Mouse (Mus musculus) hindbrain, embryonic 14.5 days (tissue): Measurements from ENCODE around the gene Fxyd1. TPM values are rescaled to one million over a fixed set of nuclear protein-coding genes. Genes with fewer than 3 reads are reported as not detected.

Source experiments
- ATAC-seq: fragments of 200-750 bp; cut with Nextera tagmentation; 2 replicates; pipeline ENCODE4 v1.8.0; 2017; ENCODE audit warnings: moderate number of reproducible peaks, mild to moderate bottlenecking, moderate TSS enrichment, moderate library complexity; ENCODE audit not compliant: low FRiP score
- DNase-seq: peaks from one replicate; pipeline ENCODE4 v3.0.0-alpha.2; 2015; ENCODE audit warnings: low spot score
- H3K27ac ChIP-seq: fragments of 300-500 bp; sonication (generic); 2 replicates; pipeline ENCODE4 v1.5.1; 2014; ENCODE audit warnings: mild to moderate bottlenecking, moderate library complexity
- H3K27me3 ChIP-seq: fragments of 300-500 bp; sonication (generic); 2 replicates; pipeline ENCODE4 v1.6.1; 2014; ENCODE audit warnings: mild to moderate bottlenecking, low read length, mixed read lengths; ENCODE audit not compliant: control insufficient read depth, insufficient read depth
- H3K36me3 ChIP-seq: fragments of 300-500 bp; sonication (generic); replicated peaks from 2 replicates; pipeline ENCODE4 v1.6.1; 2014; ENCODE audit not compliant: control insufficient read depth, insufficient read depth
- H3K4me1 ChIP-seq: fragments of 300-500 bp; sonication (generic); replicated peaks from 2 replicates; pipeline ENCODE4 v1.6.1; 2014; ENCODE audit warnings: antibody characterized with exemption, low read length, mixed read lengths; ENCODE audit not compliant: control insufficient read depth, insufficient read depth
- H3K4me2 ChIP-seq: fragments of 300-500 bp; sonication (generic); replicated peaks from 2 replicates; pipeline ENCODE4 v1.6.1; 2014; ENCODE audit warnings: mild to moderate bottlenecking, moderate library complexity
- H3K4me3 ChIP-seq: fragments of 300-500 bp; sonication (generic); replicated peaks from 2 replicates; pipeline ENCODE4 v1.5.1; 2014; ENCODE audit warnings: mild to moderate bottlenecking, low read length
- H3K9ac ChIP-seq: fragments of 300-500 bp; sonication (generic); 2 replicates; pipeline ENCODE4 v1.6.1; 2014
- H3K9me3 ChIP-seq: fragments of 300-500 bp; sonication (generic); 2 replicates; pipeline ENCODE4 v1.6.1; 2016; ENCODE audit warnings: low read length; ENCODE audit not compliant: control insufficient read depth
- WGBS: fragments of 180-500 bp; shearing (Covaris S2); extraction: QIAGEN DNeasy Blood & Tissue Kit; methylation state at CpG from one replicate; pipeline ENCODE4 v1.1.7; 2014; 5-methylcytosine and 5-hydroxymethylcytosine counted together
- polyA plus RNA-seq: library from polyadenylated mRNA; unstranded; fragments of >200 nt; fragmentation: Nextera tagmentation; extraction: Ambion mirVana; gene quantifications from 2 replicates; pipeline ENCODE4 v1.2.1, GENCODE M21; 2014

Fxyd1 gene
- polyA plus RNA-seq, 1 experiment from 2014 or later, result 59.0 TPM

GRCm38 (mm10) chr7:31072326-31072725 lies 15.3 kb upstream of the Fxyd1 start:
- Histone ChIP-seq H3K4me1 (no peaks in the 10 kb centered on the region), H3K9ac (no peak overlapping the region), H3K4me2 (no peak overlapping the region), H3K9me3 (no peaks in the 10 kb centered on the region), H3K27me3 (no peaks in the 10 kb centered on the region), H3K27ac (no peak overlapping the region), H3K36me3 (no peaks in the 10 kb centered on the region), H3K4me3 (no peak overlapping the region)
- DNase-seq, result no peak
- no peak for ATAC-seq
- WGBS, result 46% methylated on average over 9 of the region's 9 CpGs

GRCm38 (mm10) chr7:31070324-31070723 lies 13.3 kb upstream of the Fxyd1 start:
- Histone ChIP-seq H3K4me3 (no peak overlapping the region), H3K27ac (no peak overlapping the region), H3K4me2 (no peak overlapping the region), H3K9me3 (no peaks in the 10 kb centered on the region), H3K4me1 (no peaks in the 10 kb centered on the region), H3K27me3 (no peaks in the 10 kb centered on the region), H3K36me3 (no peaks in the 10 kb centered on the region), H3K9ac (no peak overlapping the region)
- ATAC-seq (no peak), DNase-seq (no peak)
- 78% methylated on average over 6 of the region's 6 CpGs for WGBS

- H3K27ac ChIP-seq, result no peak overlapping the region
- 87% methylated on average over 14 of the region's 14 CpGs for WGBS
These were observed 12.5 kb upstream of the Fxyd1 start for GRCm38 (mm10) chr7:31069491-31069890.

GRCm38 (mm10) chr7:31067836-31068235 lies 10.8 kb upstream of the Fxyd1 start:
- no peaks in the 10 kb centered on the region for H3K4me1 ChIP-seq
- no peaks in the 10 kb centered on the region for H3K9me3 ChIP-seq
- no peak overlapping the region for H3K4me2 ChIP-seq
- H3K9ac ChIP-seq, result no peak overlapping the region
- no peaks in the 10 kb centered on the region for H3K27me3 ChIP-seq
- no peaks in the 10 kb centered on the region for H3K36me3 ChIP-seq
- H3K27ac ChIP-seq, result no peak overlapping the region
- WGBS, result 45% methylated on average over 5 of the region's 5 CpGs
- no peak overlapping the region for H3K4me3 ChIP-seq
- no peak for ATAC-seq
- no peak for DNase-seq

More at GRCm38 (mm10) chr7:31069491-31069890, 12.5 kb upstream of the Fxyd1 start:
- Histone ChIP-seq H3K4me1 (no peaks in the 10 kb centered on the region), H3K4me2 (no peak overlapping the region), H3K4me3 (no peak overlapping the region), H3K36me3 (no peaks in the 10 kb centered on the region), H3K27me3 (no peaks in the 10 kb centered on the region), H3K9ac (no peak overlapping the region), H3K9me3 (no peaks in the 10 kb centered on the region)
- no peak for ATAC-seq
- DNase-seq, result no peak

- DNase-seq (no peak), ATAC-seq (no peak)
- Histone ChIP-seq H3K4me3 (no peak overlapping the region), H3K9me3 (no peaks in the 10 kb centered on the region), H3K9ac (no peak overlapping the region), H3K27ac (no peak overlapping the region), H3K4me1 (no peaks in the 10 kb centered on the region), H3K27me3 (no peaks in the 10 kb centered on the region), H3K36me3 (no peaks in the 10 kb centered on the region), H3K4me2 (no peak overlapping the region)
- WGBS, result 92% methylated on average over 12 of the region's 12 CpGs
These were observed 6.1 kb upstream of the Fxyd1 start for GRCm38 (mm10) chr7:31063074-31063560.

GRCm38 (mm10) chr7:31060621-31061010 lies 3.6 kb upstream of the Fxyd1 start:
- H3K27ac ChIP-seq, result no peak overlapping the region
- no peaks in the 10 kb centered on the region for H3K4me1 ChIP-seq
- no peaks in the 10 kb centered on the region for H3K9me3 ChIP-seq
- no peak for ATAC-seq
- no peak overlapping the region for H3K4me3 ChIP-seq
- no peak overlapping the region for H3K4me2 ChIP-seq
- H3K27me3 ChIP-seq, result no peaks in the 10 kb centered on the region
- H3K9ac ChIP-seq, result no peak overlapping the region
- no peak for DNase-seq
- H3K36me3 ChIP-seq, result no peaks in the 10 kb centered on the region
- WGBS, result 88% methylated on average over 7 of the region's 7 CpGs

GRCm38 (mm10) chr7:31059919-31060620 lies 3.1 kb upstream of the Fxyd1 start:
- H3K4me2 ChIP-seq, result no peak overlapping the region
- no peaks in the 10 kb centered on the region for H3K27me3 ChIP-seq
- DNase-seq (no peak), ATAC-seq (no peak)
- H3K4me1 ChIP-seq, result no peaks in the 10 kb centered on the region
- H3K36me3 ChIP-seq, result no peaks in the 10 kb centered on the region
- no peaks in the 10 kb centered on the region for H3K9me3 ChIP-seq
- 69% methylated on average over 11 of the region's 11 CpGs for WGBS
- H3K27ac ChIP-seq, result no peak overlapping the region
- no peak overlapping the region for H3K4me3 ChIP-seq
- no peak overlapping the region for H3K9ac ChIP-seq

- Histone ChIP-seq H3K4me2 (no peak within 1 kb of the TSS), H3K27ac (no peak within 1 kb of the TSS; the same call in 1 of the 2 replicates), H3K27me3 (0 out of 2 replicates have a peak, but pooled peaks cover 4% of the 10 kb centered on the region), H3K9me3 (no peaks in the 10 kb centered on the region), H3K36me3 (no peaks in the 10 kb centered on the region), H3K4me1 (no peaks in the 10 kb centered on the region), H3K9ac (no peak within 1 kb of the TSS), H3K4me3 (no peak within 1 kb of the TSS)
- 2% methylated on average over 2 of the region's 2 CpGs for WGBS
- 0 out of 2 replicates have a peak, but pooled peaks have one; percentile 41 for ATAC-seq
- peak; percentile 58 for DNase-seq
These were observed 2.1 kb upstream of the Fxyd1 start, which contains the start of gene Lgi4 for GRCm38 (mm10) chr7:31059108-31059507. Gene Lgi4 (plus strand): TSS chr7:31059342.

GRCm38 (mm10) chr7:31058211-31058610 lies 1.2 kb upstream of the Fxyd1 start:
- Histone ChIP-seq H3K27ac (no peak overlapping the region), H3K9me3 (no peaks in the 10 kb centered on the region), H3K9ac (no peak overlapping the region), H3K27me3 (peaks cover 6% of the 10 kb centered on the region), H3K4me3 (no peak overlapping the region), H3K36me3 (no peaks in the 10 kb centered on the region), H3K4me1 (no peaks in the 10 kb centered on the region), H3K4me2 (no peak overlapping the region)
- WGBS, result 85% methylated on average over 6 of the region's 6 CpGs
- ATAC-seq (no peak), DNase-seq (no peak)
